Mouse (Mus musculus) myocyte (in vitro differentiated cells): Measurements from ENCODE around the gene Nek1.

Source experiments
- E2F4 ChIP-seq: IDR thresholded peaks from one replicate; pipeline ENCODE4 v1.6.1; 2011; ENCODE audit warnings: mild to moderate bottlenecking, control low read depth, moderate library complexity; ENCODE audit not compliant: insufficient read depth
- MAX ChIP-seq: IDR thresholded peaks from one replicate; pipeline ENCODE4 v1.6.1; 2011; ENCODE audit warnings: low read depth, mild to moderate bottlenecking, control low read depth
- POLR2A ChIP-seq: IDR thresholded peaks from one replicate; pipeline ENCODE4 v1.6.1; 2011; ENCODE audit warnings: low read depth, mild to moderate bottlenecking, control low read depth, moderate library complexity; ENCODE audit not compliant: insufficient read length
- USF1 ChIP-seq: IDR thresholded peaks from one replicate; pipeline ENCODE4 v1.6.1; 2011; ENCODE audit warnings: low read depth, mild to moderate bottlenecking, control low read depth, moderate library complexity

DNA sequence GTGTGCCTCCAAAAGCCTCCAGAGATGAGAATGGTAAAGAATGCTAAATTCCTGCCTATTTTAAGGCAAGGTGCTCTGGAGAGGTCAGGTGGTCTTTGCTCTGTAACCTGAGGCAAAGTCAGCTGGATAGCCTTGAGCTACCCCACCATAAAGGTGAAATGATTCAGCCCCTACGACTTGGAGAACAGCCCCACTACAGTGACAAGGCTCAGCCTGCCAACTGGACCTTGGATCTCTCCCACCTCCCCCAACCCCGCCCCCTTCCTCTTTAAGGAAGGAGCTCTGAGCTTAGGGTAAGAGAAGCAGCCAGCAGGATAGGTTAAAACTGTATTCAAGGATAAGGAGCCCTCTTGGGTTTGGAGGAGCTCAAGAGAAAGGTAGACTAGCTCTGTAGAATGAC lies 23.9 kb upstream of the Nek1 start:
- TF ChIP-seq POLR2A (no peak), USF1 (no peak), MAX (no peak), E2F4 (no peak)
